In the genomic region with DNA sequence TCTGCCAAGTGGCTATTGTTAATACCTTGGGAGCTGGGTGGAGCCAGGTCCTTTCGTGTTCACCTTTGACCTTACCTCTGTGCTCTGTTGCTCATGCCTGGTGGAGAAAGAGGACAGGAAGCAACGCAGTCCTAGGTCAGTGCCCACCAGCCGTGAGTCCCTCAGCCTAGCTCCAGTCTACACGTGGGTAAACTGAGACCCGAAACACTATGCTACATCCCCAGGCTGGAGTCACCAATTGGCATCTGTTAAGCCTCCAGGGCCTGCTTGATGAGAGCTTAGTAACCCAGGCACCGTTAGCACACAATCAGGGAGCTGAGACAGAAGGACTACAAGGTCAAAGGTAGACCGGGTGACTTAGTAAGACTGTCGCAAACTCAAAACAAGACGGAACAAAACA, we compare ENCODE assay signal across 28 mouse cellular contexts.
"Had no signal": no experiment of that assay in that cellular context is flagged by ENCODE, and none has a peak within 500 bp of the region (broad histone marks: within the 10 kb centered on the region; RNA-seq: fewer than 3 reads in every experiment).

No protein-coding gene starts in this region.

- H3K4me1 ChIP-seq: forebrain, embryonic 12.5 days had no signal

- H3K27ac ChIP-seq: embryonic facial prominence, embryonic 10.5 days; embryonic facial prominence, embryonic 12.5 days; embryonic facial prominence, embryonic 13.5 days; embryonic facial prominence, embryonic 15.5 days; forebrain, embryonic 10.5 days; forebrain, embryonic 12.5 days; forebrain, embryonic 13.5 days; forebrain, embryonic 15.5 days; gastrocnemius, adult 2 months had no signal

- H3K9me3 ChIP-seq: embryonic facial prominence, embryonic 10.5 days; embryonic facial prominence, embryonic 12.5 days; embryonic facial prominence, embryonic 13.5 days; embryonic facial prominence, embryonic 15.5 days; forebrain, embryonic 10.5 days; forebrain, embryonic 12.5 days; forebrain, embryonic 13.5 days; forebrain, embryonic 15.5 days had no signal

- H3K4me2 ChIP-seq: embryonic facial prominence, embryonic 12.5 days; embryonic facial prominence, embryonic 13.5 days; embryonic facial prominence, embryonic 15.5 days; forebrain, embryonic 12.5 days; forebrain, embryonic 13.5 days; forebrain, embryonic 15.5 days had no signal

- H3K27me3 ChIP-seq: forebrain, embryonic 12.5 days; forebrain, embryonic 13.5 days; forebrain, embryonic 15.5 days had no signal

- H3K4me3 ChIP-seq: embryonic facial prominence, embryonic 10.5 days; embryonic facial prominence, embryonic 12.5 days; embryonic facial prominence, embryonic 13.5 days; embryonic facial prominence, embryonic 15.5 days; erythroblast, embryonic 14.5 days; forebrain, embryonic 10.5 days; forebrain, embryonic 12.5 days; forebrain, embryonic 13.5 days; forebrain, embryonic 15.5 days; gastrocnemius, adult 2 months had no signal

- H3K36me3 ChIP-seq: embryonic facial prominence, embryonic 10.5 days; embryonic facial prominence, embryonic 12.5 days; embryonic facial prominence, embryonic 13.5 days; embryonic facial prominence, embryonic 15.5 days; forebrain, embryonic 10.5 days; forebrain, embryonic 12.5 days; forebrain, embryonic 15.5 days had no signal

- DNase-seq: cerebellum, adult 18-20 months; cerebellum, adult 2 months; cerebellum, adult 8-10 months; cerebellum, adult 9-10 months; cerebellum, adult 9-11 months; cerebellum, postnatal 10 days; cerebellum, postnatal 14 days; cerebellum, postnatal 25 days; cerebellum, postnatal 36 days; embryo, embryonic 11 days; forebrain, postnatal 0 days; gastrocnemius, adult 2 months; gastrocnemius, postnatal 10 days; gastrocnemius, postnatal 14 days; gastrocnemius, postnatal 25 days; gastrocnemius, postnatal 36 days; heart, adult 11 months had no signal

- H3K9ac ChIP-seq: embryonic facial prominence, embryonic 12.5 days; embryonic facial prominence, embryonic 13.5 days; embryonic facial prominence, embryonic 15.5 days; forebrain, embryonic 12.5 days; forebrain, embryonic 13.5 days; forebrain, embryonic 15.5 days; forebrain, postnatal 0 days had no signal

- ATAC-seq: forebrain, embryonic 13.5 days; forebrain, embryonic 14.5 days; forebrain, embryonic 15.5 days; forebrain, embryonic 16.5 days; forebrain, postnatal 0 days had no signal
